Mouse (Mus musculus) kidney, postnatal 0 days (tissue): ENCODE data around the gene Pom121. TPM values are rescaled to one million over a fixed set of nuclear protein-coding genes. Genes with fewer than 3 reads are reported as not detected.

Source experiments
- ATAC-seq: fragments of 200-750 bp; cut with Nextera tagmentation; replicated peaks from 2 replicates; pipeline ENCODE4 v1.8.0; 2017; ENCODE audit warnings: low read depth, moderate number of reproducible peaks, moderate TSS enrichment, moderate library complexity; ENCODE audit not compliant: low FRiP score
- DNase-seq: peaks from one replicate; pipeline ENCODE4 v3.0.0-alpha.2; 2016; ENCODE audit warnings: low spot score
- H3K27ac ChIP-seq: fragments of 300-500 bp; sonication (generic); 2 replicates; pipeline ENCODE4 v1.5.1; 2014; ENCODE audit warnings: mild to moderate bottlenecking
- H3K27me3 ChIP-seq: fragments of 300-500 bp; sonication (generic); 2 replicates; pipeline ENCODE4 v1.6.1; 2014; ENCODE audit warnings: low read length, mixed read lengths; ENCODE audit not compliant: insufficient read depth
- H3K36me3 ChIP-seq: fragments of 300-500 bp; sonication (generic); 2 replicates; pipeline ENCODE4 v1.6.1; 2014; ENCODE audit warnings: low read length, mixed read lengths; ENCODE audit not compliant: insufficient read depth
- H3K4me1 ChIP-seq: fragments of 300-500 bp; sonication (generic); replicated peaks from 2 replicates; pipeline ENCODE4 v1.6.1; 2014; ENCODE audit warnings: antibody characterized with exemption, low read length, mixed read lengths; ENCODE audit not compliant: insufficient read depth
- H3K4me2 ChIP-seq: fragments of 300-500 bp; sonication (generic); 2 replicates; pipeline ENCODE4 v1.6.1; 2014; ENCODE audit warnings: mild to moderate bottlenecking, low read length, moderate library complexity, mixed read lengths
- H3K4me3 ChIP-seq: fragments of 300-500 bp; sonication (generic); replicated peaks from 2 replicates; pipeline ENCODE4 v1.5.1; 2014; ENCODE audit warnings: low read depth, low read length
- H3K9ac ChIP-seq: fragments of 300-500 bp; sonication (generic); 2 replicates; pipeline ENCODE4 v1.6.1; 2014; ENCODE audit warnings: low read depth, low read length
- H3K9me3 ChIP-seq: fragments of 300-500 bp; sonication (generic); replicated peaks from 2 replicates; pipeline ENCODE4 v1.6.1; 2016; ENCODE audit warnings: low read length, inconsistent platforms, mixed read lengths
- CTCF ChIP-seq: IDR thresholded peaks from 2 replicates; pipeline ENCODE4 v1.5.1; 2016; ENCODE audit warnings: antibody characterized with exemption, low read depth, mild to moderate bottlenecking, moderate library complexity
- WGBS: fragments of 180-500 bp; shearing (Covaris S2); extraction: QIAGEN DNeasy Blood & Tissue Kit; methylation state at CpG from one replicate; pipeline ENCODE4 v1.1.7; 2014; 5-methylcytosine and 5-hydroxymethylcytosine counted together
- microRNA-seq: library from miRNA; unstranded; fragments of <30 nt; microRNA quantifications from one replicate; pipeline ENCODE4, GENCODE M21; 2016
- polyA plus RNA-seq: library from polyadenylated mRNA; unstranded; fragments of >200 nt; fragmentation: Nextera tagmentation; extraction: Ambion mirVana; gene quantifications from 2 replicates; pipeline ENCODE4 v1.2.1, GENCODE M21; 2015

The Pom121 gene
- polyA plus RNA-seq, 1 experiment from 2014 or later: 8.9 TPM

- 77% methylated on average over 4 of the region's 4 CpGs for WGBS
- no peak overlapping the region for H3K27ac ChIP-seq
- DNase-seq (no peak), ATAC-seq (no peak)
- no peak overlapping the region for H3K4me2 ChIP-seq
- H3K27me3 ChIP-seq: no peaks in the 10 kb centered on the region
- H3K4me1 ChIP-seq: no peaks in the 10 kb centered on the region
- H3K9me3 ChIP-seq: no peaks in the 10 kb centered on the region
- H3K36me3 ChIP-seq: no peaks in the 10 kb centered on the region
- no peak overlapping the region for H3K4me3 ChIP-seq
- no peak for TF ChIP-seq CTCF
- no peak overlapping the region for H3K9ac ChIP-seq
Measured at GRCm38 (mm10) chr5:135329471-135329870, 64.9 kb downstream of the Pom121 start.

Small RNA genes within 50 kb of the gene (microRNA-seq; reads per million reads assigned to microRNA genes)
- gene Mir7033: 0.60 reads per million

Other genes with a start within 250 kb of the Pom121 start
- 14.5 and 17.4 TPM in 2 replicates for gene Tbl2, start 244.9 kb downstream of the Pom121 start, polyA plus RNA-seq
- 58.8 and 65.6 TPM in 2 replicates for gene Bcl7b, start 226.3 kb downstream of the Pom121 start, polyA plus RNA-seq
- 22.6 and 22.9 TPM in 2 replicates for gene Baz1b, start 207.3 kb downstream of the Pom121 start, polyA plus RNA-seq
- 0.65 and 0.93 TPM in 2 replicates for gene Fzd9, start 143.3 kb downstream of the Pom121 start, polyA plus RNA-seq
- not detected in 2 replicates for gene Fkbp6, start 44.5 kb downstream of the Pom121 start, polyA plus RNA-seq
- not detected in 2 replicates for gene Trim50, start 41.3 kb downstream of the Pom121 start, polyA plus RNA-seq
- 22.7 and 23.8 TPM in 2 replicates for gene Nsun5, start 24.6 kb downstream of the Pom121 start, polyA plus RNA-seq
- 23.0 TPM in 2 replicates for gene Hip1, start 150.6 kb upstream of the Pom121 start, polyA plus RNA-seq
- not detected in 2 replicates for gene Ccl26, start 169.0 kb upstream of the Pom121 start, polyA plus RNA-seq
- gene Ccl24, start 178.5 kb upstream of the Pom121 start, polyA plus RNA-seq: 0.89 and 1.1 TPM in 2 replicates
- 54.2 and 55.9 TPM in 2 replicates for gene Rhbdd2, start 238.1 kb upstream of the Pom121 start, polyA plus RNA-seq